Mouse (Mus musculus) erythroblast, embryonic 14.5 days (primary cell): Measurements from ENCODE around the gene Card10.

ENCODE experiments used
- GATA1 ChIP-seq: IDR thresholded peaks from 2 replicates; pipeline ENCODE4 v1.6.1; 2012; ENCODE audit warnings: low read length, inconsistent platforms, mixed read lengths
- TAL1 ChIP-seq: IDR thresholded peaks from 3 replicates; pipeline ENCODE4 v1.6.1; 2012; ENCODE audit warnings: low read length, inconsistent platforms, mixed read lengths

DNA sequence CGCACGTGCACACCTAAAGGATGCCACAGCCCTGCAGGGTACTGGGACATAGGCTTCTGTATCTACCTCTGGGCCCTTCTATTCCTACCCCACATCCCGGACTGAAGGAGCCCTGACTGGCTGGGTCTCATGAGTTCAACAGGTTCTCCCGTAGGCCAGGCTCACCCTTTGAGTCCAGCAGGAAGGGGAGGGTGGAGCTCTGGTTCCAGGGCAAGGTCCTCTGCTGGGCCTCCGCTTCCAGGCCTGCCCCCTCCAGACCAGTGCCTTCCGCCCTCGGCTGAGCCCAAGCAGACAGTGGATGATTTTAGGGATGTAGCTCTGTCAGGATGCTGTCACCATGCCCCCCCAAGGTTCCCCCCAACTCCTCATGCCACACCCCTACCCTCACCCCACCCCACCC is 21.9 kb downstream of the Card10 start:
- no peak for TF ChIP-seq GATA1
- TF ChIP-seq TAL1: no peak
